Mouse (Mus musculus): ENCODE results near the gene Thpo.

DNA sequence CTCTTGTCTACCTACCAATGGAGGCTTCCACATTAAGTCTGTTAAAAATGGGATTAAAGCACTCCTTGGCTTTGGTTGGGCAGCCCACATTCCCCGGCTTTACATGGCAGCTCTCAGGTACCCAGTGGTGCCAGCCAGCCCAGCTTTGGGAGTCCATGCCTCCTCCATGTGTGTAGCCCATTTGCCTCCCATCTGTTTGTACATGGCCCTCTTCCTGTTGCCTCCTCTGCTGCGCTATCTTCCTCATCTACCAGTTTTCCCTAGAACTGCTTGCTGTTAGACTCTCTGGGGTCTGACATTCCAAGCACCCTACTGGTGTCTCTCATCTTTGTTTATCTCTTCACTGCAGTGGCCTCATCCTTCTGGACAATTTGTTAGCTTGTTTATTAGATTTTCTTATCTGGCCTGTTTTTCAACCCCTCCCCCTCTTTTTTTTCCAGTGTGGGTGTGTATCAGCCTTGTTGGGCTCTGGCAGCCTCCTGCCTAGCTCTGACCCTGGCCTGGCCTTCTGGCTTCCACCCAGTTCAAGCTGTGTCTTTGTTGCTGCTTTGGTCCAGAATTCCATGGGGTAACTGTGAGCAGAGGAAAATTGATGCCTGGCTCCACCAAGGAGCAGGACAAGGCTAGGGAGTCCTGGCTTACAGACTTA, 27.8 kb downstream of the Thpo start:
- no peak for TF ChIP-seq POLR2A (IDR thresholded peaks at IDR 0.05; ENCODE audit: control insufficient read depth, extremely low read depth, insufficient read depth, low read length, poor library complexity)
- no peak for TF ChIP-seq CTCF (IDR thresholded peaks at IDR 0.05; ENCODE audit: borderline replicate concordance, control insufficient read depth, extremely low read depth, insufficient read depth, low read length, poor library complexity)

All from thymus, adult 2 months (tissue).